Mouse (Mus musculus) stomach, postnatal 0 days (tissue): Measurements from ENCODE around the gene Lrrtm3. TPM values are rescaled to one million over a fixed set of nuclear protein-coding genes. Genes with fewer than 3 reads are reported as not detected.

Source experiments
- ATAC-seq: fragments of 200-750 bp; cut with Nextera tagmentation; 2 replicates; pipeline ENCODE4 v1.8.0; 2017; ENCODE audit not compliant: low FRiP score, low TSS enrichment
- DNase-seq: peaks from one replicate; pipeline ENCODE4 v3.0.0-alpha.2; 2016; ENCODE audit warnings: low spot score
- H3K27ac ChIP-seq: fragments of 300-500 bp; sonication (generic); replicated peaks from 2 replicates; pipeline ENCODE4 v1.5.1; 2014; ENCODE audit warnings: mild to moderate bottlenecking, control low read depth
- H3K27me3 ChIP-seq: fragments of 300-500 bp; sonication (generic); 2 replicates; pipeline ENCODE4 v1.6.1; 2014; ENCODE audit warnings: low read length; ENCODE audit not compliant: control insufficient read depth, insufficient read depth
- H3K36me3 ChIP-seq: fragments of 300-500 bp; sonication (generic); 2 replicates; pipeline ENCODE4 v1.6.1; 2014; ENCODE audit warnings: low read length, mixed read lengths; ENCODE audit not compliant: control insufficient read depth, insufficient read depth
- H3K4me1 ChIP-seq: fragments of 300-500 bp; sonication (generic); replicated peaks from 2 replicates; pipeline ENCODE4 v1.6.1; 2014; ENCODE audit warnings: antibody characterized with exemption; ENCODE audit not compliant: control insufficient read depth, insufficient read depth
- H3K4me2 ChIP-seq: fragments of 300-500 bp; sonication (generic); replicated peaks from 2 replicates; pipeline ENCODE4 v1.6.1; 2014; ENCODE audit warnings: low read depth, mild to moderate bottlenecking, control low read depth, moderate library complexity
- H3K4me3 ChIP-seq: fragments of 300-500 bp; sonication (generic); 2 replicates; pipeline ENCODE4 v1.5.1; 2014; ENCODE audit warnings: low read depth, low read length, control low read depth
- H3K9ac ChIP-seq: fragments of 300-500 bp; sonication (generic); 2 replicates; pipeline ENCODE4 v1.6.1; 2014; ENCODE audit warnings: mild to moderate bottlenecking, low read length, control low read depth, mixed read lengths
- H3K9me3 ChIP-seq: fragments of 300-500 bp; sonication (generic); 2 replicates; pipeline ENCODE4 v1.6.1; 2016; ENCODE audit warnings: low read length; ENCODE audit not compliant: control insufficient read depth
- CTCF ChIP-seq: IDR thresholded peaks from 2 replicates; pipeline ENCODE4 v1.5.1; 2016; ENCODE audit warnings: antibody characterized with exemption, low read depth, mild to moderate bottlenecking, moderate library complexity
- EP300 ChIP-seq: optimal IDR thresholded peaks from 2 replicates; pipeline ENCODE3; 2016; ENCODE audit warnings: antibody characterized with exemption
- WGBS: fragments of 180-500 bp; shearing (Covaris S2); extraction: QIAGEN DNeasy Blood & Tissue Kit; methylation state at CpG from one replicate; pipeline ENCODE4 v1.1.7; 2014; 5-methylcytosine and 5-hydroxymethylcytosine counted together
- polyA plus RNA-seq: library from polyadenylated mRNA; unstranded; fragments of >200 nt; fragmentation: Nextera tagmentation; extraction: Ambion mirVana; gene quantifications from 2 replicates; pipeline ENCODE4 v1.2.1, GENCODE M21; 2015

Gene Lrrtm3
- 2.3 and 2.7 TPM in 2 replicates for polyA plus RNA-seq

DNA sequence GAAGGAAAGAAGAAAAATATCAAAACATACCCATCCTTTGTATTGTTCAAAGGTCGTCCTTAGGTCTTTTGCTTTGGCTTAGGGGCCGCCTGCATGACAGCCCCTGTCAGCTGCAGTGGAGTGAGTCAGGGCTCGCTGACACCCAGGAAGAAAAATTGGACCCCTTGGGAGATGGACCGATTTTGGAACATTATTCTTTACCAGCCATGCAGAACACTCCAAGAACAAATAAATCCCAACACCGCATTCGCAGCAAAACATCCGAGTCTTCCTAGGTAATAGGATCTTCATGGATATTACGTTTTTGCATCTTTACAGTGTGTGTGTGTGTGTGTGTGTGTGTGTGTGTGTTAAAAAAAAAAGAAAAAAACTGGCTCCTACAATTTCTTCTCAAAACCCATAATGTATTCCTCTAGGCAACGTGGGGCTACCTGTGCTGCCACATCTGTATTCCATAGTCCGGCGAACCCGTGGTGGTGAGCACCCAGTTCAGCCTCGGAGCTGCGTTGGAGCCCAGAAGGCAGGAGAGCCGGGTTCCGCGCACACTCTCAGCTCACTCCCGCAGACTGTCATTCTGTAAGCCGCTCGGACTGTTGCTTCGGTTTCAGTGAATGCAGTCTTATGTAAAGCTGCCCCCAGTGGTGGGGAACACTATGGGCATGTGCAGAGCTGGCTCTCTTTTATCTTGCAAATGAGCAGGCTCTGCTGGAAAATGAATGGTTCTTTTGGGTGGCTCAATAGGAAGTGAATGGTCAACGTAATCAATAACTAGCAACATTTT is at the start of gene Lrrtm3:
Lrrtm3 (minus strand) TSS at position 598 of the 781 bp plus-strand sequence.
- Histone ChIP-seq H3K9ac (0 out of 2 replicates have a peak within 1 kb of the TSS, but pooled peaks have one; percentile 23), H3K4me2 (peak within 1 kb of the TSS; percentile 52), H3K4me1 (no peaks in the 10 kb centered on the region), H3K9me3 (no peaks in the 10 kb centered on the region), H3K27me3 (0 out of 2 replicates have a peak, but pooled peaks cover 2% of the 10 kb centered on the region), H3K4me3 (peak within 1 kb of the TSS; percentile 30), H3K27ac (no peak within 1 kb of the TSS), H3K36me3 (no peaks in the 10 kb centered on the region)
- ATAC-seq (peak; percentile 64; the same call in 1 of the 2 replicates), DNase-seq (peak; percentile 57)
- TF ChIP-seq EP300 (no peak), CTCF (peak; percentile 77)
- 4% methylated on average over 22 of the region's 22 CpGs for WGBS

GRCm38 (mm10) chr10:64135481-64135880 is 45.4 kb upstream of the Lrrtm3 start:
- Histone ChIP-seq H3K4me3 (no peak overlapping the region), H3K4me1 (no peaks in the 10 kb centered on the region), H3K36me3 (no peaks in the 10 kb centered on the region), H3K27me3 (no peaks in the 10 kb centered on the region), H3K9ac (no peak overlapping the region), H3K27ac (no peak overlapping the region), H3K9me3 (no peaks in the 10 kb centered on the region), H3K4me2 (no peak overlapping the region)
- no peak for ATAC-seq
- WGBS, result 40% methylated on average over 7 of the region's 7 CpGs
- TF ChIP-seq CTCF (no peak), EP300 (no peak)
- no peak for DNase-seq

GRCm38 (mm10) chr10:64133461-64133860 is 43.4 kb upstream of the Lrrtm3 start:
- Histone ChIP-seq H3K9ac (no peak overlapping the region), H3K4me1 (no peaks in the 10 kb centered on the region), H3K4me2 (no peak overlapping the region), H3K27ac (no peak overlapping the region), H3K36me3 (no peaks in the 10 kb centered on the region), H3K4me3 (no peak overlapping the region), H3K27me3 (no peaks in the 10 kb centered on the region), H3K9me3 (no peaks in the 10 kb centered on the region)
- no peak for TF ChIP-seq CTCF
- TF ChIP-seq EP300, result no peak
- DNase-seq, result no peak
- ATAC-seq, result no peak
- 79% methylated on average over 3 of the region's 3 CpGs for WGBS

- 88% methylated on average over 15 of the region's 15 CpGs for WGBS
- no peak for ATAC-seq
- Histone ChIP-seq H3K27me3 (no peaks in the 10 kb centered on the region), H3K27ac (no peak overlapping the region), H3K4me3 (no peak overlapping the region), H3K4me1 (no peaks in the 10 kb centered on the region), H3K9me3 (no peaks in the 10 kb centered on the region), H3K4me2 (no peak overlapping the region), H3K36me3 (no peaks in the 10 kb centered on the region), H3K9ac (no peak overlapping the region)
- DNase-seq, result no peak
- TF ChIP-seq EP300, result no peak
- no peak for TF ChIP-seq CTCF
Measured at GRCm38 (mm10) chr10:64130397-64131150, 40.5 kb upstream of the Lrrtm3 start.

DNA sequence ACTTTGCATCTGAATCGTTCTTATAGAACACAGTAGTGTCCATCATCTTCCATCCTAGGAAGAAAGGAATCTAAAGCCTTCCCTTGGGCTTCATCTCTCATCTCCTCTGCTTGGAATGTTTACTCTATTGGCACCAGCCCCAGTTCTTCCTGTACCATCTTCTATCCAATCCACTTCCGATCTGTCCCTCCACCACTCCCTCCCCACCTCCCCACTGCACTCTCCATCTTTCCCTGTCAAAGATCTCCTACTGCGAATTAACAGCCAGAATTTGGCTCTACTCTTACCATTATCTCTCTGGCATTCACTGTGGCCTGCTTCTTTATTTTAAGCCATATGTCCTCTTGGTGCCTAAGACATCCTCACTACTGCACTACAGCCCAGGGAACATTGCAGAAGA is 28.8 kb upstream of the Lrrtm3 start:
- Histone ChIP-seq H3K36me3 (no peaks in the 10 kb centered on the region), H3K4me2 (no peak overlapping the region), H3K9me3 (no peaks in the 10 kb centered on the region), H3K9ac (no peak overlapping the region), H3K27ac (no peak overlapping the region), H3K4me3 (no peak overlapping the region), H3K27me3 (no peaks in the 10 kb centered on the region), H3K4me1 (no peaks in the 10 kb centered on the region)
- ATAC-seq (no peak), DNase-seq (no peak)
- 72% methylated on average over 3 of the region's 3 CpGs for WGBS
- no peak for TF ChIP-seq CTCF
- TF ChIP-seq EP300, result no peak

DNA sequence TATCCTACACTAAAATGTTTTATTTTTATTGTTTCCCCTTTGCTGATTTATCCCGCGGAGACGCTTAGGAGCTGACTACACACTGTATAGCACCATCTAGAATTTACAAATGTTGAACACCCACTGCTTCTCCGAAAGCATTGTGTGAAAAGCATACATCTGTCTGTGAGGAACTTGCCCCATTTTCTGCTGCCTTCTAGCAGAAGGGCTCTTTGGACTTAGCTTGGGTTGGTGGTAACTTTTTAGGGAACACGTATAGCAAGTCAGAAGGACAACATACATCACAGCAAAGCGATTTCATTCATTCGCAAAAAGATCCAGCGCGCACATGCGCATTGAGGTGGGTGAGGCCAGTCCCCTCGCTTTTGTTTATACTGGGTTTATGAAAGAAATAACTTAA is 25.2 kb upstream of the Lrrtm3 start:
- Histone ChIP-seq H3K27ac (no peak overlapping the region), H3K9me3 (no peaks in the 10 kb centered on the region), H3K4me3 (no peak overlapping the region), H3K27me3 (no peaks in the 10 kb centered on the region), H3K36me3 (no peaks in the 10 kb centered on the region), H3K4me2 (no peak overlapping the region), H3K4me1 (no peaks in the 10 kb centered on the region), H3K9ac (no peak overlapping the region)
- 87% methylated on average over 11 of the region's 11 CpGs for WGBS
- ATAC-seq (no peak), DNase-seq (no peak)
- TF ChIP-seq EP300, result no peak
- no peak for TF ChIP-seq CTCF
